Mouse (Mus musculus) embryonic fibroblast, embryonic 13.5 days (primary cell): Measurements from ENCODE around the gene Cutc. TPM values are rescaled to one million over a fixed set of nuclear protein-coding genes. Genes with fewer than 3 reads are reported as not detected.

ENCODE experiments used
- H3K27ac ChIP-seq: 2 replicates; pipeline ENCODE4 v1.5.1; 2012; ENCODE audit warnings: low read length, control low read depth, inconsistent platforms; ENCODE audit not compliant: insufficient read depth
- H3K4me1 ChIP-seq: 2 replicates; pipeline ENCODE4 v1.6.1; 2011; ENCODE audit warnings: low read length; ENCODE audit not compliant: control insufficient read depth, insufficient read depth
- H3K4me3 ChIP-seq: 2 replicates; pipeline ENCODE4 v1.5.1; 2011; ENCODE audit warnings: mild to moderate bottlenecking, control low read depth, low read length; ENCODE audit not compliant: insufficient read depth
- CTCF ChIP-seq: IDR thresholded peaks from 2 replicates; pipeline ENCODE4 v1.5.1; 2011; ENCODE audit warnings: mild to moderate bottlenecking, control low read depth, low read length, moderate library complexity, borderline replicate concordance; ENCODE audit not compliant: insufficient read depth
- POLR2A ChIP-seq: IDR thresholded peaks from 2 replicates; pipeline ENCODE4 v1.6.1; 2011; ENCODE audit warnings: low read depth, mild to moderate bottlenecking, control low read depth, low read length, moderate library complexity
- polyA plus RNA-seq: library from polyadenylated mRNA; stranded (reverse); fragments of >200 nt; gene quantifications from 2 replicates; pipeline ENCODE4 v1.2.4, GENCODE M21; 2011; ENCODE audit warnings: low read depth; ENCODE audit not compliant: missing spikeins, insufficient read length

Gene Cutc
- polyA plus RNA-seq: 4.3 and 5.0 TPM in 2 replicates

GRCm38 (mm10) chr19:43752489-43753225, at the start of gene Cutc, which contains the start of gene Cox15:
Cutc (plus strand) TSS chr19:43752996.
Cox15 (minus strand) TSS chr19:43753000.
- TF ChIP-seq POLR2A (peak; percentile 92), CTCF (peak; percentile 25; the same call in 1 of the 2 replicates)
- Histone ChIP-seq H3K4me3 (peak within 1 kb of the TSS; percentile 69), H3K27ac (peak within 1 kb of the TSS; percentile 83), H3K4me1 (no peaks in the 10 kb centered on the region)

- Histone ChIP-seq H3K27ac (no peak overlapping the region), H3K4me1 (no peaks in the 10 kb centered on the region), H3K4me3 (no peak overlapping the region)
- TF ChIP-seq POLR2A (no peak), CTCF (no peak)
Measured at GRCm38 (mm10) chr19:43704211-43704610, 48.6 kb upstream of the Cutc start.

DNA sequence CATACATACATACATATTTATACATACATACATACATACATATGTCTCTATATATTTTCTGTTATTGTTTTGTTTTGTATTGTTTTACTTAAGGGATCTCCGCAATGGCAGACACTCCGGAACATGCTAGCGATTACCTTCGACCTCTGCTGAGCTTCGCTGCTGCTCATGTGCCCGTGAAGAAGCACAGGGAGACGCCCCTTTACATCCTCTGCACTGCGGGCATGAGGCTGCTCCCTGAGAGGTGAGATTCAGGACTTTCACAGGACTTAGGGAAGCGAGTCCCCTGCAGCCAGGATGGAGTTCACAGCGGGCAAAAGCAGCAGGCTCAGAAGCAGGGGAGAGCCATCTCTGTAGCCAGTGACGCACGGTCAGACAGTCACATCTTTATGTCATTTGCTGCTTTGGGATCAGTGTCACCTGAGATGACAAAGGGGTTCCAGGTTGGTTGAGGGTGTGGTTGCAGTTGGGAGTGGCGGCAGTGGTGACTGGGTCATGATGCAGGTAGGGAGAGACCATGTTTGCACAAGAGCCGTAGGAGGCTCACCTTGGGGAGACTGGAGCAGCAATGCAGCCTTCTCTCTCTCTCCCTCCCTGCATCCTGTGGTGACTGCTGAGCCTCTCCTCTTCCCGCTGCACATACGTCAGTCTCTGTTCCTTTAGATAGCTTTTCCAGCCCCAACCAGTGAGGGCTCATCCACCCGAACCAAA, 47.9 kb upstream of the Cutc start:
- no peak for TF ChIP-seq POLR2A
- no peak for TF ChIP-seq CTCF
- no peaks in the 10 kb centered on the region for H3K4me1 ChIP-seq

DNA sequence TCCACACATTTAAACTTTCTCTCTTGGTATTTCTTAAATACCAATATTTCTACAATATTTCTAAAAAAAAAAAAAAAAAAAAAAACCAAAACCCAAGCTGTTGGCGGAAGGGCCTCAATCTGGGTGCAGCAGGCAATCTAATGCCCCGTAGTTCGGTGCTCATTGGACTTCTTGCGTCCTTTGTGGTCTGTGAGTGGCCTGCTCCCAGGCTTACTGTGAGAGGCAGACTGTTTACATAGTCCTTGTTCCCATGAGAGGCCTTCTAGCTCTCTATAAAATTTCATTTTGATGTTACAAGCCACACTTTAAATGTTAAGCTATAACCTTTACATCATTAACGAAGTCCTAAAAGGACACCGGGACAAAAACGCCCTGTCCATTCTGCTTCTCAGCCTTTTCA, 44.6 kb upstream of the Cutc start:
- no peaks in the 10 kb centered on the region for H3K4me1 ChIP-seq
- H3K27ac ChIP-seq: no peak overlapping the region
- no peak overlapping the region for H3K4me3 ChIP-seq
- TF ChIP-seq POLR2A (no peak), CTCF (no peak)

More for the DNA sequence above, 47.9 kb upstream of the Cutc start:
- H3K27ac ChIP-seq: no peak overlapping the region
- no peak overlapping the region for H3K4me3 ChIP-seq

DNA sequence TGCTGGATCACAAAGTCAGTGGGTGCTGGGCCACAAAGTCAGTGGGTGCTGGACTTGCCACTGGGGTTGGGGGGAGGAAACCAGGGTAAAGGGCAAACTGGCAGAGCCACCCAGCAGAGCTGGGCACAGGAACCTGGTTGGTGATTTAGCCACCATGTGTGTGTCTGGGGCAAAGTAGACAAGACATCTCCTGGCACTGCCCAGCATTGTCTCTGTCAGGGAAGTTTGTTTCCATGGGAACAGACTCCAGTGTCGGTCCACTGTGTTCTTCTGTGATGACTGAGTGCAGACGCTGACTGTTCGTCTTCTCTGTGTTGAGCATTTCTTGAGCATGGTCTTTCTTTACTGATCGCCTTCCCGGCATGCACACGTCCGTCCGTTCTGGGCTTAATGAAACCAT, 43.5 kb upstream of the Cutc start:
- no peak for TF ChIP-seq CTCF
- Histone ChIP-seq H3K4me1 (no peaks in the 10 kb centered on the region), H3K4me3 (no peak overlapping the region), H3K27ac (no peak overlapping the region)

DNA sequence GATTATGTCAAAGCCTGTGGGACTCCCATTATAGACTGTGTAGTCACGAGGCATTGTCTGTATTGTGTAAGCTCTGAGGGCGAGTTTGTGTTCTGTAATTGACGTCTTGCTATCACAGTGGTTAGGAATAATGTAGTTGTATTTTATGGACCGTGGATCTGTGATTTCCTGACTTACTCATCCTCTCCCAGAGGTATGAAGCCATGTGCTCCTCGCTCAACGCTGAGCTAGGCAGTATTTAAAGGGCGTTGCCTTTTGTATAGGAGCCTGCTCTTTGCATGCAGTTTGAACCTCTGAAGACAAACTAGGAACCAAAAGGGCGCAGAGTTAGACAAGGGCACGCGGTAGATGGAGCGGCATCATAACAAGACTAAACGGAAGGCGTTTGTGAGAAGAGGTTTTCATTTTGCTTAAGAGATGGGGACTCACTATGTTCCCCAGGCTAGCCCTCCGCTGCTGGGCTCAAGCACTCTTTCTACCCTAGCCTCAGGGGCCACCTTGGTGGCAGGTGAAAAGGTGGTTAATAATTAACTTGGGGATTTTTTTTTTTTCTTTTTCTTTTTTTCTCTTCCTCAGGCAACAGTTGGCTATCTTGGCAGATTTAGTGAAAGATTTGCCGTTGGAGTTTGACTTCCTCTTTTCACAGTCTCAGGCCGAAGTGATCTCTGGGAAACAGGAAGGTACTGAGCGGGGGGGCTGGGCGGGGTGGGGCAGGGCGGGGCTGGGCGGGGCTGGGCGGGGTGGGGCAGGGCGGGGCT, 41.5 kb upstream of the Cutc start:
- H3K4me1 ChIP-seq: no peaks in the 10 kb centered on the region
- TF ChIP-seq POLR2A (no peak), CTCF (no peak)
- H3K27ac ChIP-seq: no peak overlapping the region
- H3K4me3 ChIP-seq: no peak overlapping the region

GRCm38 (mm10) chr19:43711971-43712370, 40.8 kb upstream of the Cutc start:
- TF ChIP-seq POLR2A (no peak), CTCF (no peak)
- Histone ChIP-seq H3K4me1 (no peaks in the 10 kb centered on the region), H3K27ac (no peak overlapping the region), H3K4me3 (no peak overlapping the region)

- no peak overlapping the region for H3K27ac ChIP-seq
- no peak for TF ChIP-seq CTCF
- no peak for TF ChIP-seq POLR2A
- H3K4me1 ChIP-seq: no peaks in the 10 kb centered on the region
- H3K4me3 ChIP-seq: no peak overlapping the region
Measured at GRCm38 (mm10) chr19:43720061-43720460, 32.7 kb upstream of the Cutc start.

- no peak for TF ChIP-seq CTCF
- TF ChIP-seq POLR2A: no peak
- Histone ChIP-seq H3K4me1 (no peaks in the 10 kb centered on the region), H3K27ac (no peak overlapping the region), H3K4me3 (no peak overlapping the region)
Measured at GRCm38 (mm10) chr19:43722891-43723290, 29.9 kb upstream of the Cutc start.
